Mouse (Mus musculus): ENCODE measurements around the gene Dph3. TPM values are rescaled to one million over a fixed set of nuclear protein-coding genes. Genes with fewer than 3 reads are reported as not detected.

Dph3 gene
- polyA plus RNA-seq, 2 experiments = 44.8 to 97.0 TPM

DNA sequence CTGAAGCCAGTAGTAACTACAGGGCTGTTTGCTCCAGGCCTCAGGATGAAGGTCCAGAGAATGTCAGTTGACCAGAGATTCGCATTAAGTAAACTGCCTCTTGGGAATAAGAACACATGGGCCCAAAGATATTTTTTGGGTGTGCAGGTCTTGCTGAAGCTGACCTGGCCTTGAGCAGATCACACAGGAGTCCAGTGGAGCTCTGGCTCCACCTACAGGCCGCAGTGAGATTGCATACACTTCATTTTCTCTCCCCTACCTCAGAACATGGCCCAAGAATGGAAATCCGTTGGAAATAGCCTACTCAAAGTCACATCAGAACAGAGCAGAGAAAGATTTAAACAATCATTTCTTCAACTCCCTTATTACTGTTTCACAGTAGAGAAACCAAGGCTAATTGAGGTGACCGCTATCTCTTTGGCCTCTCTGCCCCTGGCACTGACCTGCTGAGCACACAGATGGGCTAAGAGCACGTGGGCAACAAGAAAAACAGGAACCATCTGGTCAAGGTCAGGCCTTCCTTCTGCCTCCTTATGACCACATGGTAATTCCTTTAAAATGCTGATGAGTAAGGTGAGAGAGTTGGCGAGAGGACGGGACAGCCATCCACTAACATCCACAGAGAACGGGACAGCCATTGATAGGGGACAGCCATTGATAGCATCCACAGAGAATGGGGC, 8.5 kb downstream of the Dph3 start:
- peak; percentile 71 for DNase-seq (ENCODE audit: low spot score)
- 53% methylated on average over 8 of the region's 8 CpGs for WGBS

GRCm38 (mm10) chr14:32073901-32074300, 11.6 kb downstream of the Dph3 start:
- no peak overlapping the region for H3K9ac ChIP-seq (ENCODE audit: low read depth, low read length, severe bottlenecking)
- no peaks in the 10 kb centered on the region for H3K4me1 ChIP-seq (ENCODE audit: control insufficient read depth, insufficient read depth, low read length)
- ATAC-seq (ENCODE audit: low FRiP score, low read depth) (no peak), DNase-seq (ENCODE audit: low spot score) (no peak)
- WGBS = 50% methylated on average over 7 of the region's 7 CpGs
- no peak overlapping the region for H3K4me3 ChIP-seq (replicated peaks; ENCODE audit: low read length)
- TF ChIP-seq POLR2A (IDR thresholded peaks at IDR 0.05; ENCODE audit: borderline replicate concordance, extremely low read depth, insufficient read depth, insufficient read length) = no peak
- H3K27me3 ChIP-seq (ENCODE audit: control insufficient read depth, insufficient read depth, low read length) = no peaks in the 10 kb centered on the region
- no peaks in the 10 kb centered on the region for H3K9me3 ChIP-seq (ENCODE audit: control insufficient read depth, low read length)
- H3K36me3 ChIP-seq (ENCODE audit: control insufficient read depth, insufficient read depth, low read length) = no peaks in the 10 kb centered on the region
- no peak overlapping the region for H3K27ac ChIP-seq (replicated peaks; ENCODE audit: low read depth, low read length)
- no peak overlapping the region for H3K4me2 ChIP-seq (replicated peaks; ENCODE audit: low read depth, low read length, severe bottlenecking)

More for the DNA sequence above, 8.5 kb downstream of the Dph3 start:
- Histone ChIP-seq H3K4me2 (replicated peaks; ENCODE audit: low read depth, low read length, severe bottlenecking) (no peak overlapping the region), H3K9me3 (ENCODE audit: control insufficient read depth, low read length) (no peaks in the 10 kb centered on the region), H3K27ac (replicated peaks; ENCODE audit: low read depth, low read length) (no peak overlapping the region), H3K4me3 (replicated peaks; ENCODE audit: low read length) (no peak overlapping the region), H3K4me1 (ENCODE audit: control insufficient read depth, insufficient read depth, low read length) (no peaks in the 10 kb centered on the region), H3K36me3 (ENCODE audit: control insufficient read depth, insufficient read depth, low read length) (peaks cover 14% of the 10 kb centered on the region), H3K9ac (ENCODE audit: low read depth, low read length, severe bottlenecking) (no peak overlapping the region), H3K27me3 (ENCODE audit: control insufficient read depth, insufficient read depth, low read length) (no peaks in the 10 kb centered on the region)
- ATAC-seq (ENCODE audit: low FRiP score, low read depth) = peak; percentile 62
- TF ChIP-seq POLR2A (IDR thresholded peaks at IDR 0.05; ENCODE audit: borderline replicate concordance, extremely low read depth, insufficient read depth, insufficient read length) = no peak

DNA sequence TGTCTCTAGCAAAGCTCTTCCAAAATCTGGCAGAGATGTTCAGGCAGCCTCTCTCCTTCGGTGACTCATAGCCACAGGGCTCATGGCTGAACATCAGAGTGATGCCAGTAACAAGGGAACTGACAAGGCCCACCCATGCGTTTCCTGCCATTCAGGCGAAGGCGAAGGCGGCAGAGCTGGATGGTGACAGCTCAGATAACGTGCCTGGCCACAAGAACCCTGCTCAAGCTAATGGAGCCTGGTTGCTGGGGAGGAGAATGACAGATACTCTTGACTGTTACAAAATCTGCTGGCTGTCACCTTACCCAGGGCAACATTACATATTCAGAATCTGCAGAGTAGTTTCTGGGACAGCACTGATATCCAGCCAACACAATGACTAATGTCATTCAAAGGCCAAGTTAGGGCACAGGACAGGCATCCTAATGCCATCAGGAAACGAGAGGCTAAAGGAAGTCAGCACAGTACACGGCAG, 12.3 kb downstream of the Dph3 start:
- no peaks in the 10 kb centered on the region for H3K36me3 ChIP-seq (ENCODE audit: control insufficient read depth, insufficient read depth, low read length)
- no peak overlapping the region for H3K9ac ChIP-seq (ENCODE audit: low read depth, low read length, severe bottlenecking)
- DNase-seq (ENCODE audit: low spot score) = no peak
- H3K4me2 ChIP-seq (replicated peaks; ENCODE audit: low read depth, low read length, severe bottlenecking) = no peak overlapping the region
- H3K4me1 ChIP-seq (ENCODE audit: control insufficient read depth, insufficient read depth, low read length) = no peaks in the 10 kb centered on the region
- H3K4me3 ChIP-seq (replicated peaks; ENCODE audit: low read length) = no peak overlapping the region
- no peak for ATAC-seq (ENCODE audit: low FRiP score, low read depth)
- no peaks in the 10 kb centered on the region for H3K27me3 ChIP-seq (ENCODE audit: control insufficient read depth, insufficient read depth, low read length)
- 70% methylated on average over 8 of the region's 8 CpGs for WGBS
- H3K9me3 ChIP-seq (ENCODE audit: control insufficient read depth, low read length) = no peaks in the 10 kb centered on the region
- no peak overlapping the region for H3K27ac ChIP-seq (replicated peaks; ENCODE audit: low read depth, low read length)
- TF ChIP-seq POLR2A (IDR thresholded peaks at IDR 0.05; ENCODE audit: borderline replicate concordance, extremely low read depth, insufficient read depth, insufficient read length) = no peak

DNA sequence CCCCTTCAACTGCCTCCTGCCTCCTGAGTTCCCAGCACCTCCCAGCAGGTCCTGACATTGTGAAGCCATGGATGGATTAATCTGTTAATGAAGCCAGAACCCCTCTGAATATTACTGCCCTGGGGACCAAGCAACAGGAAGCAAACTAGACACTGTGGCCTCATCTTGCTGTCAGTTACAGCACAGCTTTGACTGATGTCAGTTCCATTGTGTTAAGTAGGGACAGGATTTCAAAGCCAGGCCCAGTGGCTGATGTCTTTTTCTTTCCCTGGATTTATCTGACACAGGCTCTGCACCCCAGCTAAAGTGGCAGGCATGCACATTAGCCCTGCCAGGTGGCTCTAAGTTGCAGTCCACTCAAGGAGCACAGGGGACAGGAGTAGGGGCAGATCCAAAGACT, 12.7 kb downstream of the Dph3 start:
- TF ChIP-seq POLR2A (IDR thresholded peaks at IDR 0.05; ENCODE audit: borderline replicate concordance, extremely low read depth, insufficient read depth, insufficient read length) = no peak
- Histone ChIP-seq H3K36me3 (ENCODE audit: control insufficient read depth, insufficient read depth, low read length) (no peaks in the 10 kb centered on the region), H3K4me2 (replicated peaks; ENCODE audit: low read depth, low read length, severe bottlenecking) (no peak overlapping the region), H3K27me3 (ENCODE audit: control insufficient read depth, insufficient read depth, low read length) (no peaks in the 10 kb centered on the region), H3K9ac (ENCODE audit: low read depth, low read length, severe bottlenecking) (no peak overlapping the region), H3K4me3 (replicated peaks; ENCODE audit: low read length) (no peak overlapping the region), H3K9me3 (ENCODE audit: control insufficient read depth, low read length) (no peaks in the 10 kb centered on the region), H3K27ac (replicated peaks; ENCODE audit: low read depth, low read length) (no peak overlapping the region), H3K4me1 (ENCODE audit: control insufficient read depth, insufficient read depth, low read length) (no peaks in the 10 kb centered on the region)
- no peak for ATAC-seq (ENCODE audit: low FRiP score, low read depth)
- DNase-seq (ENCODE audit: low spot score) = no peak

- DNase-seq (ENCODE audit: low spot score) (no peak), ATAC-seq (ENCODE audit: low FRiP score, low read depth) (no peak)
- no peak overlapping the region for H3K27ac ChIP-seq (replicated peaks; ENCODE audit: low read depth, low read length)
- no peak overlapping the region for H3K4me2 ChIP-seq (replicated peaks; ENCODE audit: low read depth, low read length, severe bottlenecking)
- no peak overlapping the region for H3K9ac ChIP-seq (ENCODE audit: low read depth, low read length, severe bottlenecking)
- no peak for TF ChIP-seq POLR2A (IDR thresholded peaks at IDR 0.05; ENCODE audit: borderline replicate concordance, extremely low read depth, insufficient read depth, insufficient read length)
- no peaks in the 10 kb centered on the region for H3K4me1 ChIP-seq (ENCODE audit: control insufficient read depth, insufficient read depth, low read length)
- no peaks in the 10 kb centered on the region for H3K27me3 ChIP-seq (ENCODE audit: control insufficient read depth, insufficient read depth, low read length)
- WGBS = 86% methylated on average over 4 of the region's 4 CpGs
- no peak overlapping the region for H3K4me3 ChIP-seq (replicated peaks; ENCODE audit: low read length)
- no peaks in the 10 kb centered on the region for H3K36me3 ChIP-seq (ENCODE audit: control insufficient read depth, insufficient read depth, low read length)
- no peaks in the 10 kb centered on the region; the same call in 1 of the 2 replicates for H3K9me3 ChIP-seq (ENCODE audit: control insufficient read depth, low read length)
Measured at GRCm38 (mm10) chr14:32061398-32061797, 24.1 kb downstream of the Dph3 start.
